Mouse (Mus musculus) testis, postnatal 14 days (tissue): ENCODE data around the gene Thap4.
"Not testable (repeated sequence)": the region's sequence is repeated elsewhere in the genome, so short reads cannot be mapped to it uniquely, and the experiment has no call there.

Source experiments
- DNase-seq: peaks from one replicate; pipeline ENCODE4 v3.0.0; 2021; ENCODE audit warnings: low spot score

The Thap4 gene

GRCm38 (mm10) chr1:93754573-93755290 lies at the start of gene Thap4:
Gene Thap4 (minus strand): TSS chr1:93754864.
- DNase-seq, result peak; percentile 90

DNA sequence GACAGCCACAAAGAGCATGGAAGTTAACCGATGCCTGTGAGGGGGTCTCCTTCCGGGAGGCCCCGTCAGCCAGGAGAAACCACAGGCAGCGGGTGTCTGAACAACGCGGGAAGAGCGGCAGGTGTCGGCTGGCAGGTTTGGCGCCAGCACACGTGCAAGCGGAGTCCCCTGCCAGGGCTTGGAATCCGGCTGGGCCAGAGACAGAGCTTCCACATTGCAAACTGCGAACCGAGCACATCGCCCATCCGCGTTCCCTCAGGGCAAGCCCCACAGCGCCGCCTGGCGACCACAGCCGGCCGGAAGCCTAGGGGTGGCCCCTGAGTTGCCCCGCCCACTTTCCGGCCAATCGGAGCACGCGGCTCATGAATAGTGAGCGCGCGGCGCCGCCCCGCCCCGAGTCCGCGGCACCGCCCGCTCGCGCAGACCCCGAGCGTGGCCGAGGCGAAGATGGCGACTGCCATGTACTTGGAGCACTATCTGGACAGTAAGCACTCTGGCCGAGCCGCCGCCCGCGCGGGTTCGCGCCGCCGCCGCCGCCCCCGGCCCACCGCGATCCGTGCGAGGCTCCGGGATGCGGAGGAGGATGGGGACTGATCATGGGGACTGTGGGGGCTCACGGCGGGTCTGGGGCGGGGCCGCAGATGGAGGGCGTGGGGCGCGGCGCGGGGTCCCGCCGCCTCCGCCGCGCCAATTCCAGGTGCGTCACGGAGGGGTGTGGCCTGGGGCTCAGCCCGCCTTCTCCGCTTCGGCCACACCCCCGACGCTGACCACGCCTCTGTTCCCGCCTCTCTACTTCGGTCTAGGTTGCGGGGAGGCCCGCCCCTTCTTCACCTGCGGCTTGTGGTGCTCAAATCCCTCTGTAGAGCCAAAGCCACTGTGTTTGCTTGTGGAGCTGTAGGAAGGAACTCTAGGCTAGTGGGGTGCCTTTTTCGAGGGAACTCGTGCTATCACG lies 49.2 kb upstream of the Thap4 start, which contains the start of gene Ing5:
Gene Ing5 (plus strand): TSS at position 410 of the 952 bp plus-strand sequence.
- DNase-seq, result peak; percentile 98

GRCm38 (mm10) chr1:93802771-93803170 lies 48.1 kb upstream of the Thap4 start:
- DNase-seq, result no peak

DNA sequence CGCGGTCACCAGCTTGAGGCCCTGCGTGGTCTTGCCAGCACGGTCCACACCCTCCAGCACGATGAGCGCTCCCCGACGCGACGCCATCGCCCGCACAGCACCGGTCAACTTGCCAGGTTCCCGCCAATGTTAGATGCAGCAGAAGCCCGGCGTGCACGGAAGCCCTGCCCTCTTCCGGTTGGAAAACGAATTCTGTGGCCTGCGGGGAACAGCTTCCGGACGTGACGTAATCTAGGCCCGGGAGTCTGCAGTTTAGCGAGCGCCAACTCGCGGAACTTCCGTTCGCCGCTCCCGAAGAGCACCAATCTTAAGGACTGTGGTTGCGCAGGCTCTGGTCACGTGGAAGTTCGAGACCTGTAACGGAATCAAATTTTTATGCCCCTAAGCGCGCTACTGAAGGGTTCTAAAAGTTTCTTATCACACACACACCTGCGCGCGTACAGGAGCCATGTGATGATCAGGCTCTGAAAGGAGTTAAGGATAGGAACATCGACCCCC lies 47.1 kb upstream of the Thap4 start, which contains the start of gene Dtymk:
Gene Dtymk (minus strand): TSS at position 194 of the 498 bp plus-strand sequence.
- peak; percentile 92 for DNase-seq

- DNase-seq, result no peak
Observed at GRCm38 (mm10) chr1:93800670-93801503, 46.2 kb upstream of the Thap4 start.

DNA sequence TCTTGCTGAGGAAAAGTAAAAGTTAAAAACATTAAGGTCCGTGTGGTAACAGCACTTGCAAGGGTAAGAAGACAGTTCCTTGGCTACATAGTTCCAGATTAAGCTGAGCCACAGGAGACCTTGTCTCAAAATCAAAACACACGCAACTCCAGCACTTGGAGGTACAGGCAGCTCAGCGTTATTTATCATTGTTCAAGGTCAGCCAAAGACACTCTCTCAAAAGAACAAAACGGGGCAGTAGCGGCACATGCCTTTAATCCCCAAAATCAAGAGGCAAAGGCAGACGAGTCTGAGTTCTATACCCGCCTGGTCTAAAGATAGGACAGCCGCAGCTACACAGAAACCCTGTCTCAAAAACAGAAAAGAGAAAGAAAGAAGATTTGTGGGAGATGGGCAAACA lies 41.2 kb upstream of the Thap4 start:
- no peak for DNase-seq

DNA sequence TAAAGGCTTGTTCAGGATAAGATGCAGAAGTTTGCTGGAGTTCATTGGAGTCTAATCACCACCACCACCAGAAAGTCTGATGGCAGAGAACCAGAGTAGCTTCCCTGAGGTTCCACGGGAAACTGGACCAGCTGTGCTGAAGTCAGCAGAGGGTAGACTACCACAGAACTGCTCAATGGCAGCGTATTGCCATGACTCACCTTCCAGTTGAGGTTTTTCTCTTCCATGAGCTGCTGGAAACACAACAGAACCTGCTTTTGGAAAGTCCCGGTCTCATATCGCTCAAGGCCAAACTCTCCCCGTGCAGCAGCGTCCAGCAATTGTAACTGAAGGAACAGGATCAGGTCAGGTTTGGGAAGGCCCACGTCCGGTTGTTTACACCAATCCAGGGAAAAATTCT lies 39.9 kb upstream of the Thap4 start:
- no peak for DNase-seq

DNA sequence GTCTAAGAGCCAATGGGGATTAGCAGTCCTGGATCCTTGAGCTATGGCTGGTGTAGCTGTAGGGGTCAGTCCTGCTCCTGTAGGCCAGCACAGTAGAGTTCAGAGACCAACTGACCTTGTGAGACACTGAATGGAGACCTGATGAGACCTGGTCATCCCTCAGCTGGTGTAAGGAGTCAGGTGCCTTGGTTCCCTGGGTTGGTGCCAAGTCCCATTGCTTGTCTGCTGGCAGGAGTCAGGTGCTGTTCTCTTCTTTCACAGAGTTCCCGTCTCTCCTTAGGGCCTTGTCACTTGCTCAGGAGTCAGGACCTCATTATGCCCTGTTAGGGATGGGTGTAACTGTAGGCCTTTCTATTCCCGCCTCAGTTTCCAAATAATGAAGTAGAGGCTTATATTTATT lies 32.2 kb upstream of the Thap4 start:
- no peak for DNase-seq

DNA sequence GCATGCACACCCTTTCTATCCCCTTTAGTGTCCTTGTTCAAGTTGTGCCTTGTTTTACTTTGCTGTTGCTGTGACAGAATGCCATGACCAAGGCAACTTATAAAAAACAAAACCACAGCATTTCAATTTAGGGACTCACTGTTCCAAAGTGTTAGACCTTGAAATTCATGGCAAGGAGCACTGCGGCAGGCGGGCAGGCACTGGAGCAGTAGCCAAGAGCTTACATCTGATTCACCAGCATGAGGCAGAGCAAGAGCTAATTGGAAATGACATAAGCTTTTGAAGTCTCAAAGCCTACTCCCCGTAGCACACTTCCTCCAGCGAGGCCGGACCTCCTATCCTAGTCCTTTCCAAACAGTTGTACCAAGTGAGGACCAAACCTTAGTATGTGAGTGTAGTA lies 22.0 kb upstream of the Thap4 start:
- no peak for DNase-seq

DNA sequence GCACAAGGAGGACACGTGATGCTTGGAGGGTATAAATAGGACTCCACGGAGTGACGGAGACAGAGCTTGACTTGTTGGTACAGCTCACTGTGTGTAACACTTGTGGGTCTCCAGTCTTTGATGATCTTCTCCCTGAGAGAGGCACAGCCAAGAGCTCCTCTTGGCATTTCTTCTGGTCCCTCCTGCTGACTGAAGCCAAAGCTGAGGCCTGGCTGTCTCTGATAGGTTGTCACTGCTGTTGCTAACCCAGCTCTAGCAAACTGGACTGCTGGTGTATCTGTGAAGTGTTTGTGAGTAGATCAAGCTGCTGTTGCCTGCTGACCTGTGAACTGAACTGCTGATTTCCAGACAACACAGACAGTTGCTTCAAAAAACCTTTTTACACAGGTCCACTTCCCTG lies 15.2 kb upstream of the Thap4 start:
- no peak for DNase-seq

DNA sequence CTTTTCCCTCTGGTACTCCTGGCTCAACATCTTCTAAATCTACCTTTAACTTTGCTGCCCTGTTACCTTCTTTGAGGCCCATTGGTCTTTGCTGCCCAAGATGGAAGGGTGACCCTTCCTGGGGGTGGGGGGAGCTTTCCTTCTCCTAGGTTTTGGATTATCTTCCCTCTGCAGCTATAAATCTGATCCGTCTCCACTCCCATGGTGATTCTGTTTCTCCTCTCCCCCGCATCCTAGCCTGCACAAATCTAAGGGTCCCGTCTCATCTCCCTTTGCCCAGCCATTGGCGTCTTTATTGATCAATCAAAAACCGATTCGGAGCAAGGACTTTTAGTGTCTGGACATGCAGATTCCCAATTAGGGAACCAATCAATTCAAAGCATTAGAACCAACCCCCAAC lies 12.9 kb upstream of the Thap4 start:
- no peak for DNase-seq

DNA sequence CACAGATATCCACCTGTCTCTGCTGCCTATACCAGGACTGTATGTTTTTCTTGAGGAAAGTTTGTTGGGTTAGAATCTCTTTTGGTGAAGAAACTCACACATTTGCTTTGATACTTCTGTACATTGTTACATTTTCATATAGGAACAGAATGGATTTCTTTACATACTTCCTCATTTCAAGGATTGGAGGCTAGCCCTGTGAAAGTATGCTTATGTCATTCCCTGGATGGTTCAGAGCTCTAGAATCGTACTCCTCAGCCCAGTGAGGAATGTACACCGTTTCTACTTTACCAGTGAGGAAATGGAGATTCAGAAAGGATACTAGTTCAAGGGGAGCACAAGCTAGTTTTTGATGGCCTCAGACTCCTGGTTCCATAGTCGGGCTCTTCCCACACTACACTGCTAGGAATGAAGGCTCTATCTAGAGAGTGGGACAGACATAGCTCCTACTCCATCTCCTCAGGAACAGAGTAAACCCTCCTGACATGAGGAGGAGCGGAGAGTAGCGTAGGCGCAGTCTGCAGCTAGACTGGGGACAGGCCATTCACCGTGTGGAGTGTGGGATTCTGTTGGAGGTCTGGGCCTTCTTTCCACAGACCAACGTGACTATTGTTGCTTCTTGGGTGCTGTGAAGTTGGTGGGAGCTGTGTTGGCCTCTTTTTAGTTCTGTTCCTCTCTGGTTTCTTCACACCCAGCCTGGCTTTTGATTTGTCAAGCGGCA lies 10.4 kb upstream of the Thap4 start:
- DNase-seq, result no peak

DNA sequence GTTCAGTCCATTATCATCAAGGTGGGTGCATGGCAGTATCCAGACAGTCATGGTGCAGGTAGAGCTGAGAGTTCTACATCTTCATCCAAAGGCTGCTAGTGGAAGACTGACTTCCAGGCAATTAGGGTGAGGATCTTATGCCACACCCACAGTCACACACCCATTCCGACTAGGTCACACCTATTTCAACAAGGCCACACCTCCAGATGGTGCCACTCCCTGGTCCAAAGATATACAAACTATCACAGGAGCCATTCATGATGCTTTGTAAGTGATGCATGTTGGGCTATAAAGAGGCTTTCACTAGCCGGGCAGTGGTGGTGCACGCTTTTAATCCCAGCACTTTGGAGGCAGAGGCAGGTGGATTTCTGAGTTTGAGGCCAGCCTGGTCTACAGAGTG lies 8.9 kb upstream of the Thap4 start:
- not testable (repeated sequence) for DNase-seq

DNA sequence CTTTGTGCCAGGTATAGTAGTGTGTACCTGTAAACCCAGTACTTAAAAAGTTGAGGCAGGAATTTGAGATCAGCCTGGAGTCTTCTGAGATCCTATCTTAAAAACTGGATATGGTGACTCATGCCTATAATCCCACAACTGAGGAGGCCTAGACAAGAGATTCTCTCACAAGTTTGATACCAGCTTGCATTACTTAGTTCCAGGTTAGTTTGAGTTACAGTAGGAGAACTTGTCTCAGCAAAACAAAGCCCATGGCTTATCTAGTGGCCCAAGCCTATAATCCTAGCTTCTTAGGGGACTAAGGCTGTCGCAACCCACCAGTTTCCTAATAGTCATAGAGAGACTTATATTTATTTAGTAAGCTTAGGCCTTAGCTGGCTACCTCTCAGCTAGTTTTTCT lies 5.4 kb upstream of the Thap4 start:
- DNase-seq, result no peak

GRCm38 (mm10) chr1:93756154-93756553 lies 1.5 kb upstream of the Thap4 start:
- DNase-seq, result no peak

DNA sequence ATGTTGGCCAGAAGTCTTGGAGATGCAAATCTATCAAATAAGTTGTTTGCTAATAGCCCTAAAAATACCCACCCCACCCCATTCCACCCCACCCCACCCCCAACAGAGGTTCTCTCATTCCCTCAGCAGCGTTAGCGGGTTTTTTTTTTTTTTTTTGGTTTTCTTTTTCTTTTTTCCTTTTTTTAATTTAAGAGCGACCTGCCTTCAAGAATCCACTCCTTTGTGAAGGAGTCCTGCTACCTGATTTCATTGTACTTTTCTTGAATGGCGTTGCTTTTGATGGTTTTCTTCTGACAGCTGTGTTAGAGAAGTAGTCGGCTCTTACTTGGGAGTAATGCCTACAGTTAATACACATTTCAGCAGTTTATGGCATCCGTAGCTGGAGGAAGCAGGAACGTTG lies 954 bp upstream of the Thap4 start:
- DNase-seq, result no peak

- DNase-seq, result no peak
Observed at GRCm38 (mm10) chr1:93755291-93755610, 587 bp upstream of the Thap4 start.

GRCm38 (mm10) chr1:93753911-93754572 lies 622 bp downstream of the Thap4 start:
- peak; percentile 62 for DNase-seq

DNA sequence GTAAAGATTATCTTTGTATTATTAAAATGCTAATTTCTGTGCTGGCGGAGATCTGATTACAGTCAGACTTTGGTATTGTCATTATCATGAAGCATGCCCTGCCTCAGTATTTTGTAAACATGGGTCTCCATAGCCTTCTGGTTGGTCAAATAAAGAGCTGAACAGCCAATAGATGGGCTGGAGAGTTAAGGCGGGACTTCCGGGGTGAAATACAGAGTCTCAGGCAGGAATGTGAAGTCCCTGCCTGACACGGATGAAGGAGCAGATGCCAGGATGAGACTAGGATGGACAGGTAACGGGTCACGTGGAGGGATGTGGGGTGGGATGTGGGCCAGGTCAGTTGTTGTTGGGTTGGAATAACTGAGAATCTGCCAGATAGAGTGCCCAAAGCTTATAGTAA lies 3.4 kb downstream of the Thap4 start, which contains the start of gene Atg4b:
Gene Atg4b (plus strand): TSS at position 211 of the 400 bp plus-strand sequence.
- DNase-seq, result no peak

GRCm38 (mm10) chr1:93748539-93748938 lies 6.1 kb downstream of the Thap4 start:
- no peak for DNase-seq

GRCm38 (mm10) chr1:93746179-93746578 lies 8.5 kb downstream of the Thap4 start:
- DNase-seq, result no peak
